In the genomic region with DNA sequence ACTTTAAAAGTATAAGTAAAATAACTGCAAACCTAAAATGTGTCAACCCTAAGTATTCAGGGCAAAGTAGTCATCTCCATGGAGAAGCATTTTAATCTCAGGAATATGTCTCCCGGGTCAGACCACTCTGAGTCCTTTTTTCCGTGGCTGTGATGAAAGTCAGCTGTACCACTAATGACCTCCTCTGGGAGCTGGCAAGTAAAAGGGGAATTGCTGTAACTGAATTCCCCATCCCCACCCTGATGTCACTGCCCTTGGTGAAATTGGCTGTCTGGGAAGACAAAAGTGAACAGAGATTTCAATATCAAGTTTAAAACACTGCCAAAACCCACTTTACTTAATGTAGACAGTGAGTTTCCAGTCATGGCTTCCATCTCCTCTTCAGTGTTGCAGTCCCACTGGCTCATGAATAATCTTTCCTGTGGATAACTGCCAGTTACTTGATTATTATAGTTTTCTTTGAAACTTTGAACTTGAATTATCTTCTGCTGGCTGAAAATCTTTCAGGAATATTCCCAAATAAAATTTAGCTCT, we compare ENCODE assay signal across 12 mouse cellular contexts. TPM values are rescaled to one million over a fixed set of nuclear protein-coding genes. Genes with fewer than 3 reads are reported as not detected.
DNase-seq lines count a peak whose midpoint lies in the region; ATAC-seq and TF ChIP-seq lines count a peak whose summit lies in the region.
"Had no signal": no experiment of that assay in that cellular context is flagged by ENCODE, and none has a peak within 500 bp of the region (broad histone marks: within the 10 kb centered on the region; RNA-seq: fewer than 3 reads in every experiment).

No protein-coding gene starts in this region.

- no peaks in the 10 kb centered on the region for H3K27me3 ChIP-seq in heart, embryonic 10.5 days (ENCODE audit: insufficient read depth, poor library complexity, severe bottlenecking)
- no peaks in the 10 kb centered on the region for H3K27me3 ChIP-seq in stomach, embryonic 16.5 days (ENCODE audit: control insufficient read depth, insufficient read depth, low read length)
- H3K27me3 ChIP-seq in stomach, postnatal 0 days (ENCODE audit: control insufficient read depth, insufficient read depth, low read length): no peaks in the 10 kb centered on the region
- no peaks in the 10 kb centered on the region for H3K27me3 ChIP-seq in lung, embryonic 15.5 days
- H3K27me3 ChIP-seq: CH12.LX; hindbrain, embryonic 13.5 days; liver, embryonic 13.5 days had no signal

- no peaks in the 10 kb centered on the region for H3K9me3 ChIP-seq in heart, embryonic 10.5 days
- no peaks in the 10 kb centered on the region for H3K9me3 ChIP-seq in stomach, embryonic 16.5 days (replicated peaks; ENCODE audit: control insufficient read depth, low read length)
- H3K9me3 ChIP-seq in stomach, postnatal 0 days (ENCODE audit: control insufficient read depth, low read length): no peaks in the 10 kb centered on the region
- no peaks in the 10 kb centered on the region for H3K9me3 ChIP-seq in lung, embryonic 15.5 days
- H3K9me3 ChIP-seq: hindbrain, embryonic 13.5 days; liver, embryonic 13.5 days had no signal

- ATAC-seq in stomach, embryonic 16.5 days (ENCODE audit: insufficient read depth, low FRiP score): peak; percentile 10; the same call in 1 of the 2 replicates
- ATAC-seq in stomach, postnatal 0 days (ENCODE audit: low FRiP score, low TSS enrichment): no peak
- ATAC-seq in lung, embryonic 15.5 days (ENCODE audit: borderline replicate concordance, extremely low read depth, low FRiP score, low TSS enrichment): peak; percentile 81

- no peaks in the 10 kb centered on the region for H3K4me1 ChIP-seq in heart, embryonic 10.5 days
- no peaks in the 10 kb centered on the region for H3K4me1 ChIP-seq in stomach, embryonic 16.5 days (ENCODE audit: control insufficient read depth, insufficient read depth, low read length)
- no peaks in the 10 kb centered on the region for H3K4me1 ChIP-seq in stomach, postnatal 0 days (replicated peaks; ENCODE audit: control insufficient read depth, insufficient read depth)
- no peaks in the 10 kb centered on the region for H3K4me1 ChIP-seq in lung, embryonic 15.5 days
- H3K4me1 ChIP-seq: hindbrain, embryonic 13.5 days; liver, embryonic 13.5 days had no signal

- H3K36me3 ChIP-seq in heart, embryonic 10.5 days: no peaks in the 10 kb centered on the region
- H3K36me3 ChIP-seq in stomach, embryonic 16.5 days (ENCODE audit: control insufficient read depth, insufficient read depth, low read length): no peaks in the 10 kb centered on the region
- no peaks in the 10 kb centered on the region for H3K36me3 ChIP-seq in stomach, postnatal 0 days (ENCODE audit: control insufficient read depth, insufficient read depth, low read length)
- H3K36me3 ChIP-seq in lung, embryonic 15.5 days: no peaks in the 10 kb centered on the region
- H3K36me3 ChIP-seq: hindbrain, embryonic 13.5 days; liver, embryonic 13.5 days had no signal

- peak; percentile 60 to 72 for DNase-seq in heart, adult 18-20 months
- DNase-seq in heart, embryonic 10.5 days (ENCODE audit: low spot score): no peak
- DNase-seq in stomach, postnatal 0 days (ENCODE audit: low spot score): no peak
- no peak for DNase-seq in cerebellum, adult 8-10 months
- DNase-seq in retina, postnatal 1 day: no peak
- DNase-seq: cerebellum, postnatal 14 days; liver, embryonic 13.5 days; thymus, postnatal 25 days had no signal

- H3K4me3 ChIP-seq in heart, embryonic 10.5 days: no peak overlapping the region
- H3K4me3 ChIP-seq in stomach, embryonic 16.5 days (replicated peaks; ENCODE audit: low read length): no peak overlapping the region
- no peak overlapping the region for H3K4me3 ChIP-seq in stomach, postnatal 0 days (ENCODE audit: low read depth, low read length)
- no peak overlapping the region for H3K4me3 ChIP-seq in lung, embryonic 15.5 days
- H3K4me3 ChIP-seq: hindbrain, embryonic 13.5 days; liver, embryonic 13.5 days had no signal

- no peak overlapping the region for H3K9ac ChIP-seq in stomach, embryonic 16.5 days (ENCODE audit: low read length)
- H3K9ac ChIP-seq in stomach, postnatal 0 days (ENCODE audit: low read length): no peak overlapping the region
- H3K9ac ChIP-seq in lung, embryonic 15.5 days: no peak overlapping the region
- H3K9ac ChIP-seq: hindbrain, embryonic 13.5 days; liver, embryonic 13.5 days had no signal

- TF ChIP-seq CTCF in stomach, postnatal 0 days (IDR thresholded peaks at IDR 0.05; ENCODE audit: low read depth): no peak

- 52% methylated on average over 2 of the region's 2 CpGs for WGBS in heart, embryonic 10.5 days
- 35% methylated on average over 2 of the region's 2 CpGs for WGBS in stomach, embryonic 16.5 days
- WGBS in stomach, postnatal 0 days: 37% methylated on average over 2 of the region's 2 CpGs
- WGBS in lung, embryonic 15.5 days: 30% methylated on average over 2 of the region's 2 CpGs

- no peak for TF ChIP-seq EP300 in stomach, postnatal 0 days (optimal IDR thresholded peaks at IDR 0.05)

- no peak overlapping the region for H3K27ac ChIP-seq in heart, embryonic 10.5 days
- no peak overlapping the region for H3K27ac ChIP-seq in stomach, embryonic 16.5 days (ENCODE audit: low read length)
- no peak overlapping the region for H3K27ac ChIP-seq in stomach, postnatal 0 days (replicated peaks)
- no peak overlapping the region for H3K27ac ChIP-seq in lung, embryonic 15.5 days
- H3K27ac ChIP-seq: hindbrain, embryonic 13.5 days; liver, embryonic 13.5 days had no signal

- no peak overlapping the region for H3K4me2 ChIP-seq in stomach, embryonic 16.5 days (ENCODE audit: low read depth, low read length)
- no peak overlapping the region for H3K4me2 ChIP-seq in stomach, postnatal 0 days (replicated peaks; ENCODE audit: low read depth)
- H3K4me2 ChIP-seq in lung, embryonic 15.5 days: no peak overlapping the region
- H3K4me2 ChIP-seq: hindbrain, embryonic 13.5 days; liver, embryonic 13.5 days had no signal

RNA-seq across cellular contexts. Expression of gene Col3a1, which starts 35.3 kb away (rescaled TPM):
- total RNA-seq in heart, adult 18-20 months (2021): 100 to 1,000 TPM in 1 of 2 experiments, 10 to 100 TPM in 1; 97.5 to 107 TPM
- 305 and 439 TPM in 2 replicates for polyA plus RNA-seq in heart, embryonic 10.5 days (2016; fragmentation: Nextera tagmentation; extraction: Ambion mirVana)
- polyA plus RNA-seq in stomach, embryonic 16.5 days (2015; fragmentation: Nextera tagmentation; extraction: Ambion mirVana): 2,936 and 3,285 TPM in 2 replicates
- polyA plus RNA-seq in stomach, postnatal 0 days (2015; fragmentation: Nextera tagmentation; extraction: Ambion mirVana): 1,202 and 1,254 TPM in 2 replicates
- 1,473 and 1,574 TPM in 2 replicates for polyA plus RNA-seq in lung, embryonic 15.5 days (2015; fragmentation: Nextera tagmentation; extraction: Ambion mirVana)
- total RNA-seq: CH12.LX had no signal

Comparison
In these comparisons a context has a peak if more than half of its experiments do, and no peak if none do; other contexts are left out.
1. DNase-seq: peak in heart, adult 18-20 months (2 of 2); none in heart, embryonic 10.5 days (single experiment), stomach, postnatal 0 days (single experiment), cerebellum, adult 8-10 months (single experiment) and retina, postnatal 1 day (single experiment).